Mouse (Mus musculus) forebrain, postnatal 0 days (tissue): ENCODE measurements around the gene Atp13a5. TPM values are rescaled to one million over a fixed set of nuclear protein-coding genes. Genes with fewer than 3 reads are reported as not detected.
A peak's percentile ranks its signal among the peaks of the same experiment; 100 is the strongest.

Experiments used
- ATAC-seq: fragments of 200-750 bp; cut with Nextera tagmentation; 2 replicates; pipeline ENCODE4 v1.8.0; 2017; ENCODE audit warnings: mild to moderate bottlenecking, moderate library complexity
- DNase-seq: peaks from one replicate; pipeline ENCODE4 v3.0.0-alpha.2; 2015
- H3K27ac ChIP-seq: fragments of 300-500 bp; sonication (generic); 2 replicates; pipeline ENCODE4 v1.5.1; 2014; ENCODE audit warnings: low read depth, mild to moderate bottlenecking, antibody characterized with exemption, low read length, moderate library complexity, mixed read lengths
- H3K27me3 ChIP-seq: fragments of 300-500 bp; sonication (generic); 2 replicates; pipeline ENCODE4 v1.6.1; 2014; ENCODE audit warnings: mild to moderate bottlenecking, low read length, mixed read lengths; ENCODE audit not compliant: insufficient read depth
- H3K36me3 ChIP-seq: fragments of 300-500 bp; sonication (generic); 2 replicates; pipeline ENCODE4 v1.6.1; 2014; ENCODE audit warnings: mild to moderate bottlenecking, moderate library complexity; ENCODE audit not compliant: insufficient read depth
- H3K4me1 ChIP-seq: fragments of 300-500 bp; sonication (generic); 2 replicates; pipeline ENCODE4 v1.6.1; 2014; ENCODE audit warnings: antibody characterized with exemption; ENCODE audit not compliant: insufficient read depth
- H3K4me2 ChIP-seq: fragments of 300-500 bp; sonication (generic); 2 replicates; pipeline ENCODE4 v1.6.1; 2014; ENCODE audit warnings: low read depth, mild to moderate bottlenecking, moderate library complexity
- H3K4me3 ChIP-seq: fragments of 300-500 bp; sonication (generic); 2 replicates; pipeline ENCODE4 v1.5.1; 2014; ENCODE audit warnings: low read depth, low read length, mixed read lengths
- H3K9ac ChIP-seq: fragments of 300-500 bp; sonication (generic); 2 replicates; pipeline ENCODE4 v1.6.1; 2014; ENCODE audit warnings: mild to moderate bottlenecking
- H3K9me3 ChIP-seq: fragments of 300-500 bp; sonication (generic); 2 replicates; pipeline ENCODE4 v1.6.1; 2016; ENCODE audit warnings: low read length
- CTCF ChIP-seq: sonication (generic); IDR thresholded peaks from 2 replicates; pipeline ENCODE4 v1.5.1; 2016; ENCODE audit warnings: antibody characterized with exemption, control low read depth, low read depth
- WGBS: fragments of 180-500 bp; shearing (Covaris S2); extraction: QIAGEN DNeasy Blood & Tissue Kit; methylation state at CpG from one replicate; pipeline ENCODE4 v1.1.7; 2014; 5-methylcytosine and 5-hydroxymethylcytosine counted together
- polyA plus RNA-seq: library from polyadenylated mRNA; unstranded; fragments of >200 nt; fragmentation: Nextera tagmentation; extraction: Ambion mirVana; gene quantifications from 2 replicates; pipeline ENCODE4 v1.2.1, GENCODE M21; 2015
- total RNA-seq: library from RNA; depleted of rRNA; stranded (reverse); fragments of >200 nt; gene quantifications from 2 replicates; pipeline ENCODE4 v1.2.3, GENCODE M21; 2014

Atp13a5 gene
- total and polyA plus RNA-seq, 2 experiments from 2014 or later, result 3.3 to 5.3 TPM

- ATAC-seq (no peak), DNase-seq (no peak)
- WGBS, result 66% methylated on average over 9 of the region's 9 CpGs
- H3K36me3 ChIP-seq, result no peaks in the 10 kb centered on the region
- no peaks in the 10 kb centered on the region for H3K4me1 ChIP-seq
- no peak overlapping the region for H3K9ac ChIP-seq
- no peak overlapping the region for H3K4me2 ChIP-seq
- H3K4me3 ChIP-seq, result no peak overlapping the region
- no peaks in the 10 kb centered on the region for H3K9me3 ChIP-seq
- H3K27me3 ChIP-seq, result no peaks in the 10 kb centered on the region
- no peak overlapping the region for H3K27ac ChIP-seq
- no peak for TF ChIP-seq CTCF
Measured at GRCm38 (mm10) chr16:29297555-29298021, 80.9 kb downstream of the Atp13a5 start.

- H3K36me3 ChIP-seq, result no peaks in the 10 kb centered on the region
- no peak for TF ChIP-seq CTCF
- H3K9ac ChIP-seq, result no peak overlapping the region
- no peak for DNase-seq
- no peak overlapping the region for H3K4me2 ChIP-seq
- H3K27me3 ChIP-seq, result no peaks in the 10 kb centered on the region
- H3K27ac ChIP-seq, result no peak overlapping the region
- H3K4me1 ChIP-seq, result no peaks in the 10 kb centered on the region
- ATAC-seq, result no peak
- WGBS, result 75% methylated on average over 5 of the region's 5 CpGs
- no peak overlapping the region for H3K4me3 ChIP-seq
- H3K9me3 ChIP-seq, result no peaks in the 10 kb centered on the region
Measured at GRCm38 (mm10) chr16:29280691-29281090, 97.8 kb downstream of the Atp13a5 start.

GRCm38 (mm10) chr16:29254325-29254724 lies 124.2 kb downstream of the Atp13a5 start:
- H3K9me3 ChIP-seq, result no peaks in the 10 kb centered on the region
- 93% methylated on average over 4 of the region's 4 CpGs for WGBS
- no peak for ATAC-seq

GRCm38 (mm10) chr16:29235951-29236350 lies 142.6 kb downstream of the Atp13a5 start:
- Histone ChIP-seq H3K9ac (no peak overlapping the region), H3K4me1 (no peaks in the 10 kb centered on the region), H3K4me3 (no peak overlapping the region), H3K27ac (no peak overlapping the region), H3K9me3 (no peaks in the 10 kb centered on the region), H3K27me3 (no peaks in the 10 kb centered on the region), H3K4me2 (no peak overlapping the region), H3K36me3 (no peaks in the 10 kb centered on the region)
- no peak for TF ChIP-seq CTCF
- DNase-seq (no peak), ATAC-seq (no peak)
- WGBS, result 59% methylated on average over 5 of the region's 5 CpGs

More at GRCm38 (mm10) chr16:29254325-29254724, 124.2 kb downstream of the Atp13a5 start:
- Histone ChIP-seq H3K36me3 (no peaks in the 10 kb centered on the region), H3K4me2 (no peak overlapping the region), H3K27me3 (no peaks in the 10 kb centered on the region), H3K27ac (no peak overlapping the region), H3K4me3 (no peak overlapping the region), H3K4me1 (no peaks in the 10 kb centered on the region), H3K9ac (no peak overlapping the region)
- no peak for TF ChIP-seq CTCF
- no peak for DNase-seq

GRCm38 (mm10) chr16:29216395-29217295 lies 161.9 kb downstream of the Atp13a5 start:
- Histone ChIP-seq H3K4me3 (no peak overlapping the region), H3K36me3 (no peaks in the 10 kb centered on the region), H3K4me1 (peaks cover 17% of the 10 kb centered on the region), H3K9ac (no peak overlapping the region), H3K9me3 (no peaks in the 10 kb centered on the region), H3K27ac (peak overlapping the region; percentile 57; the same call in 1 of the 2 replicates), H3K27me3 (no peaks in the 10 kb centered on the region), H3K4me2 (no peak overlapping the region)
- WGBS, result 60% methylated on average over 5 of the region's 5 CpGs
- DNase-seq, result peak; percentile 82
- no peak for TF ChIP-seq CTCF
- peak; percentile 98 for ATAC-seq

- TF ChIP-seq CTCF, result no peak
- no peak within 1 kb of the TSS for H3K27ac ChIP-seq
- DNase-seq (peak; percentile 56), ATAC-seq (peak; percentile 78)
- H3K4me2 ChIP-seq, result peak within 1 kb of the TSS; percentile 91
- H3K27me3 ChIP-seq, result no peaks in the 10 kb centered on the region
- H3K9me3 ChIP-seq, result no peaks in the 10 kb centered on the region
- peaks cover 13% of the 10 kb centered on the region for H3K4me1 ChIP-seq
- H3K36me3 ChIP-seq, result no peaks in the 10 kb centered on the region
- peak within 1 kb of the TSS; percentile 54 for H3K9ac ChIP-seq
- 3% methylated on average over 39 of the region's 39 CpGs for WGBS
- peak within 1 kb of the TSS; percentile 45 for H3K4me3 ChIP-seq
Measured at GRCm38 (mm10) chr16:29209605-29210411, 168.7 kb downstream of the Atp13a5 start, which contains the start of gene Hrasls. TSS of gene Hrasls (plus strand) at chr16:29209695.
